Mouse (Mus musculus): ENCODE data around the gene Gpr15. TPM values are rescaled to one million over a fixed set of nuclear protein-coding genes. Genes with fewer than 3 reads are reported as not detected.
A peak's percentile ranks its signal among the peaks of the same experiment; 100 is the strongest.

The Gpr15 gene
- polyA plus RNA-seq, 1 experiment from 2014 or later = not detected

DNA sequence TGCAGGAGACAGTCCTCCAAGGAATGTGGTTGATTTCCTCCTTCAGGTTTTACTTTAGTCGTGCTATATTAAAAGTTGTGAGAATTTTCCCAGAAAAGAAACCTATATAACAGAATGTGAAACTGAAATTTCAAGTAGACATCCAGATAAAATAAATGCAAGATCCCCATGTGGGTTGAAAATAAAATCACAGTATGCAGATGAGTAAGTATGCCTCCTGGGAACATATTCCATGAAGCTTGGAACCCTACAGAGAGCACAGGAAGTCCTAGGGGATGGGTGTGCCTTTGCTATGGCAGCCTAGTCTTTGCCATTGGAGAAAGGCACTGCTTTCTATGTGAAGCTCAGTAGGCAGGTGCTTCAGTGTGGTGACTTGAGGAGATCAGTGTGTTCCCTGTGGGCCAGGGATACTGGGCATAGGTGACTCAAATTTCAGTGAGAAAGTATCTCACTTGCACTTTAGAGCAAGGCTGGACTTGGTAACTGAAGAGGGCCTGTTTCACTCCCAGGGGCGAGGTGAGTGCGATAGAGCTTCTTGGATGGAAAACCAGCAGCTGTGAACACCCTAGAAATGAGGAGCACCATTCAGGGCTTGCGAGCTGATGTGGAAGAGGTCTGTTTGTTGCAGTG lies 11.5 kb downstream of the Gpr15 start:
- Histone ChIP-seq H3K4me2 (ENCODE audit: low read depth, low read length) (no peak overlapping the region), H3K4me1 (ENCODE audit: control insufficient read depth, insufficient read depth, low read length) (no peaks in the 10 kb centered on the region), H3K9ac (replicated peaks; ENCODE audit: low read depth, low read length) (no peak overlapping the region), H3K4me3 (ENCODE audit: low read depth, low read length) (no peak overlapping the region), H3K27ac (ENCODE audit: low read depth, low read length) (no peak overlapping the region), H3K27me3 (ENCODE audit: control insufficient read depth, insufficient read depth, low read length) (no peaks in the 10 kb centered on the region), H3K36me3 (ENCODE audit: control insufficient read depth, insufficient read depth, low read length) (no peaks in the 10 kb centered on the region), H3K9me3 (ENCODE audit: control insufficient read depth, low read length) (no peaks in the 10 kb centered on the region)
- ATAC-seq (ENCODE audit: low read depth) = no peak
- 92% methylated on average over 4 of the region's 4 CpGs for WGBS

DNA sequence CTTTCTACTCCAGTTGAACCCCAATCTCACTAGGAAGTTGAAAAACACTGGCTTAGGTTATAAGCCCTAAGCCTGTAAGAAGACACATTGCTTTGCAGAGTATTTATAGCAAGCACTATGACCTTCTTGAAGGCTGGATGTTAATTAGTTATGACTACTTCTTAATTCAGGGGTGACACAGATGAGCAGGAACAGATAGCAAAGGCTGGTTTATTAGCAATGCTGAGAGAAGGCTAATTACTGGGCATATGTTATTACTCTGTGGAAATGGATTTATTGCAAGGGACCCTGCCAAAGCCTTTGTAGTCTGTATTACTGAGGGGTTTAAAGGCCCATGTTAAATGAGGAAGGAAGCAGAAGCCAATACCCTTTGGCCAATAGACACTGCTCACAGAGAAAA lies 13.9 kb downstream of the Gpr15 start:
- H3K4me2 ChIP-seq (ENCODE audit: low read depth, low read length) = no peak overlapping the region
- no peaks in the 10 kb centered on the region for H3K9me3 ChIP-seq (ENCODE audit: control insufficient read depth, low read length)
- no peak overlapping the region for H3K4me3 ChIP-seq (ENCODE audit: low read depth, low read length)
- no peak overlapping the region for H3K9ac ChIP-seq (replicated peaks; ENCODE audit: low read depth, low read length)
- ATAC-seq (ENCODE audit: low read depth) = peak; percentile 88; the same call in 1 of the 2 replicates
- no peak overlapping the region for H3K27ac ChIP-seq (ENCODE audit: low read depth, low read length)
- H3K4me1 ChIP-seq (ENCODE audit: control insufficient read depth, insufficient read depth, low read length) = no peaks in the 10 kb centered on the region
- no peaks in the 10 kb centered on the region for H3K27me3 ChIP-seq (ENCODE audit: control insufficient read depth, insufficient read depth, low read length)
- no peaks in the 10 kb centered on the region for H3K36me3 ChIP-seq (ENCODE audit: control insufficient read depth, insufficient read depth, low read length)

GRCm38 (mm10) chr16:58703382-58704124 lies 15.3 kb downstream of the Gpr15 start:
- H3K4me3 ChIP-seq (ENCODE audit: low read depth, low read length) = no peak overlapping the region
- H3K9me3 ChIP-seq (ENCODE audit: control insufficient read depth, low read length) = no peaks in the 10 kb centered on the region
- no peaks in the 10 kb centered on the region for H3K27me3 ChIP-seq (ENCODE audit: control insufficient read depth, insufficient read depth, low read length)
- H3K27ac ChIP-seq (ENCODE audit: low read depth, low read length) = no peak overlapping the region
- ATAC-seq (ENCODE audit: low read depth) = no peak
- H3K4me2 ChIP-seq (ENCODE audit: low read depth, low read length) = no peak overlapping the region
- H3K36me3 ChIP-seq (ENCODE audit: control insufficient read depth, insufficient read depth, low read length) = no peaks in the 10 kb centered on the region
- WGBS = 40% methylated on average over 10 of the region's 10 CpGs
- no peak overlapping the region for H3K9ac ChIP-seq (replicated peaks; ENCODE audit: low read depth, low read length)
- H3K4me1 ChIP-seq (ENCODE audit: control insufficient read depth, insufficient read depth, low read length) = no peaks in the 10 kb centered on the region

GRCm38 (mm10) chr16:58702329-58702932 lies 16.4 kb downstream of the Gpr15 start:
- H3K4me2 ChIP-seq (ENCODE audit: low read depth, low read length) = no peak overlapping the region
- no peaks in the 10 kb centered on the region for H3K27me3 ChIP-seq (ENCODE audit: control insufficient read depth, insufficient read depth, low read length)
- WGBS = 84% methylated on average over 10 of the region's 10 CpGs
- H3K4me1 ChIP-seq (ENCODE audit: control insufficient read depth, insufficient read depth, low read length) = no peaks in the 10 kb centered on the region
- H3K9ac ChIP-seq (replicated peaks; ENCODE audit: low read depth, low read length) = no peak overlapping the region
- H3K36me3 ChIP-seq (ENCODE audit: control insufficient read depth, insufficient read depth, low read length) = no peaks in the 10 kb centered on the region
- no peaks in the 10 kb centered on the region for H3K9me3 ChIP-seq (ENCODE audit: control insufficient read depth, low read length)
- ATAC-seq (ENCODE audit: low read depth) = no peak
- H3K4me3 ChIP-seq (ENCODE audit: low read depth, low read length) = no peak overlapping the region
- H3K27ac ChIP-seq (ENCODE audit: low read depth, low read length) = no peak overlapping the region

- H3K36me3 ChIP-seq (ENCODE audit: control insufficient read depth, insufficient read depth, low read length) = no peaks in the 10 kb centered on the region
- no peak overlapping the region for H3K4me2 ChIP-seq (ENCODE audit: low read depth, low read length)
- WGBS = 67% methylated on average over 6 of the region's 6 CpGs
- no peak overlapping the region for H3K9ac ChIP-seq (replicated peaks; ENCODE audit: low read depth, low read length)
- no peak overlapping the region for H3K4me3 ChIP-seq (ENCODE audit: low read depth, low read length)
- H3K27me3 ChIP-seq (ENCODE audit: control insufficient read depth, insufficient read depth, low read length) = no peaks in the 10 kb centered on the region
- no peak for ATAC-seq (ENCODE audit: low read depth)
- H3K9me3 ChIP-seq (ENCODE audit: control insufficient read depth, low read length) = no peaks in the 10 kb centered on the region
- H3K4me1 ChIP-seq (ENCODE audit: control insufficient read depth, insufficient read depth, low read length) = no peaks in the 10 kb centered on the region
- no peak overlapping the region for H3K27ac ChIP-seq (ENCODE audit: low read depth, low read length)
Observed at GRCm38 (mm10) chr16:58701779-58702178, 17.1 kb downstream of the Gpr15 start.

DNA sequence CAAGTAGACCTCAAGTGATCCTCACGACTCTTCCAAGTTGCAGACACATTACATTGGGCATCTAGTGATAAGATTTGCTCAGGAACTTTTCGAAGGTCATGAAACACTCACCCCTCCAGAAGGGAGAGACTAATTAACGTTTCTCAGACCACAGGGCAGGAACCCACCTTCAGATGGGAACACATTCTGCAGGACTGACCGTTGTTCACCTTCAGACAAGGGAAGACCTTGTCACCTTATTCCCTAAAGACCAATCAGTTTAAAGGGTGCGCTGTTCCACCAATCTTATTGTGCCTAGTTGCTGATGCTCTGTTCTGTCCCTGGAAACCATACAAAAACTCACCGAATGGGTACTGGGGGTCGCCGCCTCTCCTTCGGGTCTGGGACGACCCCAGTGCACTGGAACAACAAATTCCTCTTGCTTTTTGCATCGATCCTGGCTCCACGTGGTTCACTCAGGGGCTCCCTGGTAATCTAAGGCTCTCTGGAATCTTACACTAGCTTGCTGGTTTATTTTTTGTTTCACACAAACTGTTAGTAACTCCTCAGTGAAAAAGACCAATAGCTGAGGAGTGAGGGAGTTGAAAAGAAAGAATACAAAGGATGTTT lies 17.9 kb downstream of the Gpr15 start:
- H3K27me3 ChIP-seq (ENCODE audit: control insufficient read depth, insufficient read depth, low read length) = no peaks in the 10 kb centered on the region
- no peak for ATAC-seq (ENCODE audit: low read depth)

GRCm38 (mm10) chr16:58700174-58700573 lies 18.7 kb downstream of the Gpr15 start:
- Histone ChIP-seq H3K9me3 (ENCODE audit: control insufficient read depth, low read length) (no peaks in the 10 kb centered on the region), H3K4me1 (ENCODE audit: control insufficient read depth, insufficient read depth, low read length) (no peaks in the 10 kb centered on the region), H3K27me3 (ENCODE audit: control insufficient read depth, insufficient read depth, low read length) (no peaks in the 10 kb centered on the region), H3K4me2 (ENCODE audit: low read depth, low read length) (no peak overlapping the region), H3K36me3 (ENCODE audit: control insufficient read depth, insufficient read depth, low read length) (no peaks in the 10 kb centered on the region), H3K9ac (replicated peaks; ENCODE audit: low read depth, low read length) (no peak overlapping the region), H3K4me3 (ENCODE audit: low read depth, low read length) (no peak overlapping the region), H3K27ac (ENCODE audit: low read depth, low read length) (no peak overlapping the region)
- WGBS = 66% methylated on average over 6 of the region's 6 CpGs
- ATAC-seq (ENCODE audit: low read depth) = no peak

More for the DNA sequence above, 17.9 kb downstream of the Gpr15 start:
- Histone ChIP-seq H3K4me2 (ENCODE audit: low read depth, low read length) (no peak overlapping the region), H3K4me3 (ENCODE audit: low read depth, low read length) (no peak overlapping the region), H3K9ac (replicated peaks; ENCODE audit: low read depth, low read length) (no peak overlapping the region), H3K4me1 (ENCODE audit: control insufficient read depth, insufficient read depth, low read length) (no peaks in the 10 kb centered on the region), H3K36me3 (ENCODE audit: control insufficient read depth, insufficient read depth, low read length) (no peaks in the 10 kb centered on the region), H3K9me3 (ENCODE audit: control insufficient read depth, low read length) (no peaks in the 10 kb centered on the region), H3K27ac (ENCODE audit: low read depth, low read length) (no peak overlapping the region)
- 84% methylated on average over 12 of the region's 12 CpGs for WGBS

DNA sequence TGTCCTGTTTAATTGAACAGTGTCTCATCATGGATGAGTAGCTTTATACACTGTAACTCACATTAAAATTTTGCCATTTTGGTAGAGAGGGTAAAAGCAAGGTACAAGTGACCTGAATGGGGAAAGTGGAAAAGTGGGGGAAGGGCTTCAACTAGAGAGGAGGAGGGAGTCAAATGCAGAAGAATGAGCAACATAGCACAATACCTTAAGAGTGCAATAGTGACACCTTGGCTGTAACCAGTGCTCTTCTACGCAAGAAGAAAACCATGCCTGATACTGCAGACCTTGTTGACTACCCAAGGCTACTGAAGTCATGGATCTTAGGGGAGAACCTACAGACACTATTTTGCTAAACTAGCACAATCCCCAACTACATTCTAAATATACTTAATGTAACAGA lies 21.6 kb downstream of the Gpr15 start:
- no peak for ATAC-seq (ENCODE audit: low read depth)
- 100% methylated on average over 1 of the region's 1 CpGs for WGBS
- Histone ChIP-seq H3K4me3 (ENCODE audit: low read depth, low read length) (no peak overlapping the region), H3K4me2 (ENCODE audit: low read depth, low read length) (no peak overlapping the region), H3K4me1 (ENCODE audit: control insufficient read depth, insufficient read depth, low read length) (no peaks in the 10 kb centered on the region), H3K27ac (ENCODE audit: low read depth, low read length) (no peak overlapping the region), H3K27me3 (ENCODE audit: control insufficient read depth, insufficient read depth, low read length) (no peaks in the 10 kb centered on the region), H3K9me3 (ENCODE audit: control insufficient read depth, low read length) (no peaks in the 10 kb centered on the region), H3K36me3 (ENCODE audit: control insufficient read depth, insufficient read depth, low read length) (no peaks in the 10 kb centered on the region), H3K9ac (replicated peaks; ENCODE audit: low read depth, low read length) (no peak overlapping the region)

- Histone ChIP-seq H3K27me3 (ENCODE audit: control insufficient read depth, insufficient read depth, low read length) (no peaks in the 10 kb centered on the region), H3K9me3 (ENCODE audit: control insufficient read depth, low read length) (no peaks in the 10 kb centered on the region), H3K9ac (replicated peaks; ENCODE audit: low read depth, low read length) (no peak overlapping the region), H3K4me1 (ENCODE audit: control insufficient read depth, insufficient read depth, low read length) (no peaks in the 10 kb centered on the region), H3K27ac (ENCODE audit: low read depth, low read length) (no peak overlapping the region), H3K36me3 (ENCODE audit: control insufficient read depth, insufficient read depth, low read length) (no peaks in the 10 kb centered on the region), H3K4me3 (ENCODE audit: low read depth, low read length) (no peak overlapping the region), H3K4me2 (ENCODE audit: low read depth, low read length) (no peak overlapping the region)
- no peak for ATAC-seq (ENCODE audit: low read depth)
- 88% methylated on average over 3 of the region's 3 CpGs for WGBS
Observed at GRCm38 (mm10) chr16:58696796-58697195, 22.1 kb downstream of the Gpr15 start.
